Mouse (Mus musculus) liver, embryonic 14.5 days (tissue): ENCODE results near the gene Aspscr1. TPM values are rescaled to one million over a fixed set of nuclear protein-coding genes. Genes with fewer than 3 reads are reported as not detected.

Experiments used
- ATAC-seq: fragments of 200-750 bp; cut with Nextera tagmentation; 2 replicates; pipeline ENCODE4 v1.8.0; 2017; ENCODE audit warnings: moderate number of reproducible peaks, mild to moderate bottlenecking, moderate library complexity; ENCODE audit not compliant: insufficient read depth
- DNase-seq, 3 experiments: peaks; one replicate each; pipeline ENCODE4 v3.0.0-alpha.2; 2012 to 2013; ENCODE audit warnings: low read depth in 3 of 3, low spot score in 3 of 3
- H3K27ac ChIP-seq: fragments of 300-500 bp; sonication (generic); 2 replicates; pipeline ENCODE4 v1.5.1; 2014; ENCODE audit warnings: moderate library complexity, mild to moderate bottlenecking, control low read depth, inconsistent platforms
- H3K27me3 ChIP-seq: fragments of 300-500 bp; sonication (generic); 2 replicates; pipeline ENCODE4 v1.6.1; 2014; ENCODE audit warnings: mild to moderate bottlenecking, low read length, moderate library complexity; ENCODE audit not compliant: control insufficient read depth, insufficient read depth
- H3K36me3 ChIP-seq: fragments of 300-500 bp; sonication (generic); replicated peaks from 2 replicates; pipeline ENCODE4 v1.6.1; 2014; ENCODE audit warnings: low read depth; ENCODE audit not compliant: control insufficient read depth, insufficient read depth
- H3K4me1 ChIP-seq, 2 experiments: fragments of 200-500 bp in 1 of 2; fragments of 300-500 bp in 1 of 2; sonication (generic) in 1 of 2; replicated peaks; 2 replicates each; pipeline ENCODE4 v1.6.1; 2012 to 2014; ENCODE audit warnings: antibody characterized with exemption in 1 of 2, inconsistent platforms in 1 of 2, low read length in 1 of 2; ENCODE audit not compliant: control insufficient read depth in 2 of 2, insufficient read depth in 2 of 2
- H3K4me2 ChIP-seq: fragments of 300-500 bp; sonication (generic); 2 replicates; pipeline ENCODE4 v1.6.1; 2014; ENCODE audit warnings: low read depth, mild to moderate bottlenecking, control low read depth, moderate library complexity
- H3K4me3 ChIP-seq, 2 experiments: fragments of 200-500 bp in 1 of 2; fragments of 300-500 bp in 1 of 2; sonication (generic) in 1 of 2; 2 replicates each; pipeline ENCODE4 v1.5.1; 2012 to 2014; ENCODE audit warnings: low read depth in 2 of 2, low read length in 2 of 2, mild to moderate bottlenecking in 2 of 2, control low read depth in 1 of 2, inconsistent platforms in 1 of 2, moderate library complexity in 1 of 2; ENCODE audit not compliant: insufficient read depth in 1 of 2
- H3K9ac ChIP-seq: fragments of 300-500 bp; sonication (generic); replicated peaks from 2 replicates; pipeline ENCODE4 v1.6.1; 2014; ENCODE audit warnings: mild to moderate bottlenecking, control low read depth, moderate library complexity
- H3K9me3 ChIP-seq: fragments of 300-500 bp; sonication (generic); 2 replicates; pipeline ENCODE4 v1.6.1; 2016; ENCODE audit warnings: low read length, mixed read lengths; ENCODE audit not compliant: control insufficient read depth
- CTCF ChIP-seq: IDR thresholded peaks from 2 replicates; pipeline ENCODE4 v1.5.1; 2016; ENCODE audit warnings: antibody characterized with exemption, low read depth, control low read depth
- EP300 ChIP-seq: IDR thresholded peaks from 2 replicates; pipeline ENCODE4 v1.6.1; 2016; ENCODE audit warnings: antibody characterized with exemption, low read depth
- WGBS: fragments of 180-500 bp; shearing (Covaris S2); extraction: QIAGEN DNeasy Blood & Tissue Kit; methylation state at CpG from one replicate; pipeline ENCODE4 v1.1.7; 2014; ENCODE audit not compliant: insufficient replicate concordance; 5-methylcytosine and 5-hydroxymethylcytosine counted together
- polyA plus RNA-seq, 2 experiments: library from polyadenylated mRNA; depleted of rRNA in 1 of 2; stranded (reverse) in 1 of 2; unstranded in 1 of 2; fragments of >200 nt; fragmentation: Nextera tagmentation in 1 of 2; extraction: Ambion mirVana in 1 of 2; gene quantifications; 2 replicates each; pipeline versions ENCODE4 v1.2.1 to v1.2.3; 2012 to 2014

The Aspscr1 gene
- polyA plus RNA-seq, 2 experiments: 16.9 to 34.6 TPM

DNA sequence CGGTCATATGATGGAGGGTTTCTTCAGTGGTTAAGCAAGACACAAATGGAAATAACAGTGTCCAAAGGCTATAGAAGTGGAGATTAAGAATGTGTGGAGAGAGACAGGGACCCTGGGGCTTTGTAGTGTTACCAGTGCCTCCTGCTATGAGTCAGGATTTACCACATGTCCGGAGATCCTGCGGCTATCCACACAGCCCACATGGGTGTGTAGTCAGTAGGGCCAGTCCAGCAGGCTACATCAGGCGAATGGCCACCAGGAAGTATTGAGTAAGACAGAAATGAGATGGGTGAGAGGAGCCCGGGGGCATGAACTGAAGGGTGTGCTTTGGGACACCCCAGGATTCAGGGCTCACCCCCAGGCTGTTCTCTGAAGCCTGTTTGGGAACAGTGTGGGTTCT is 9.9 kb downstream of the Aspscr1 start:
- no peak overlapping the region for H3K4me3 ChIP-seq
- H3K9me3 ChIP-seq: no peaks in the 10 kb centered on the region
- ATAC-seq (no peak), DNase-seq (no peak)
- no peaks in the 10 kb centered on the region for H3K4me1 ChIP-seq
- TF ChIP-seq CTCF (no peak), EP300 (no peak)
- H3K27me3 ChIP-seq: no peaks in the 10 kb centered on the region
- H3K27ac ChIP-seq: no peak overlapping the region
- WGBS: 76% methylated on average over 5 of the region's 5 CpGs
- H3K4me2 ChIP-seq: no peak overlapping the region
- H3K9ac ChIP-seq: no peak overlapping the region
- peaks cover 9% of the 10 kb centered on the region for H3K36me3 ChIP-seq

DNA sequence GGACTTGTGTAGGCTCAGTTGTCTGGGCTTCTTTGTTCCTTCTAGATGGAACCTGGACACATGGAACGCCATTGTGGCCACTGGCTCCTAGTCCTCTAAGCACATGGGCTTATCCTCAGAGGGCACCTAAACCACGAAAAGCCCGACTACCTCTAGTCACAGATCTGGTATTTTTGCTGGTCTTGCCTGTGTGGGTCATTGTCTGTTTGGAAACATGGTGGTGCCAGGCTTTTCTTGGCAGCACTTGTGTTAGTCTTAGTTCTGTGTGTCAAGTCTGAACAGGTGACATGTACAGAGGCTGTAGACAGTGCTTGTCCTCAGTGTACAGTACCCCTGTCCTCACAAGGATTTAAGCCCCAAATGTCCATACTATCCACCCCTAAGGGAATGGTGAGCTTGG is 10.8 kb downstream of the Aspscr1 start:
- Histone ChIP-seq H3K36me3 (peaks cover 5% of the 10 kb centered on the region), H3K27me3 (no peaks in the 10 kb centered on the region), H3K9ac (no peak overlapping the region), H3K4me1 (no peaks in the 10 kb centered on the region), H3K9me3 (no peaks in the 10 kb centered on the region), H3K4me2 (no peak overlapping the region), H3K4me3 (no peak overlapping the region), H3K27ac (no peak overlapping the region)
- no peak for DNase-seq
- no peak for TF ChIP-seq CTCF
- TF ChIP-seq EP300: no peak
- ATAC-seq: no peak
- WGBS: 59% methylated on average over 3 of the region's 3 CpGs

- no peaks in the 10 kb centered on the region for H3K9me3 ChIP-seq
- no peak for TF ChIP-seq CTCF
- TF ChIP-seq EP300: no peak
- peaks cover 3% of the 10 kb centered on the region for H3K36me3 ChIP-seq
- no peak for DNase-seq
- ATAC-seq: no peak
- H3K4me3 ChIP-seq: no peak overlapping the region
- H3K4me2 ChIP-seq: no peak overlapping the region
- no peak overlapping the region for H3K27ac ChIP-seq
- 70% methylated on average over 2 of the region's 2 CpGs for WGBS
- H3K4me1 ChIP-seq: no peaks in the 10 kb centered on the region
- no peaks in the 10 kb centered on the region for H3K27me3 ChIP-seq
- H3K9ac ChIP-seq: no peak overlapping the region
Measured at GRCm38 (mm10) chr11:120684086-120684485, 11.3 kb downstream of the Aspscr1 start.

- no peaks in the 10 kb centered on the region for H3K27me3 ChIP-seq
- no peaks in the 10 kb centered on the region for H3K4me1 ChIP-seq
- no peak overlapping the region for H3K4me2 ChIP-seq
- no peak overlapping the region for H3K27ac ChIP-seq
- TF ChIP-seq CTCF (no peak), EP300 (no peak)
- no peak for ATAC-seq
- peaks cover 3% of the 10 kb centered on the region for H3K36me3 ChIP-seq
- no peak for DNase-seq
- WGBS: 65% methylated on average over 2 of the region's 2 CpGs
- H3K4me3 ChIP-seq: no peak overlapping the region
- H3K9me3 ChIP-seq: no peaks in the 10 kb centered on the region
- no peak overlapping the region for H3K9ac ChIP-seq
Measured at GRCm38 (mm10) chr11:120684660-120685059, 11.9 kb downstream of the Aspscr1 start.

DNA sequence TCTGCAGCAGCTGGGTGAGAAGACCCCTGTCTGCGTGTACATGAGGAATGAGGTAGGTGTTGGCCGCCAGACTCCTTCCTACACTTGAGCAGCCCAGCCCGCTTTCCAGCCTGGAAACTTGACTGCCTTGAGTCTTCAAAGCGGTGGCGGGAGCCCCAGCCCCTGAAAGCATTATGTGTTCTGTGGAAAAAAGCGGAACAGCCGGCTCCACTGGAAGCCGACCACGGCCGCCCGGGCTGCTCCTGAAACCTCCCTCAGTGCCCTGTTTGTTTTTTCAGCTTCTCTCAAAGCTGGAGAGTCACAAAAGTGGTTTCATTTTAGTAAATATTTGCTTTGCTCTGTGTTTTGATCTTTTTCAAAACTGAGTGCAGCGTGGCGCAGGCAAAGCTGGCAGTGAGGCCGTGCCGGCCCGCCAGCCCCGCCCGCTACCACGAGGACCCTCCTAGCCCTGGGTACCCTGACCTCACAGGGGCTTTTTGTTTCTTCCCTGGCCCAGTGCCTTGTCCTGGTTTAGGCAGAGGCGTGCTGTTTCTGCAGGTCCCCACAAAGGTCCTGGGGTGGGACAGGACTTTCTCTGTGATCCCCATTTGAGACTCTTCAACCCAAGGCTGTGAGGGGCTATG is 14.0 kb downstream of the Aspscr1 start:
- H3K36me3 ChIP-seq: peaks cover 3% of the 10 kb centered on the region; the same call in 1 of the 2 replicates
- no peak overlapping the region for H3K9ac ChIP-seq
- no peak for DNase-seq
- no peak overlapping the region for H3K27ac ChIP-seq
- no peaks in the 10 kb centered on the region for H3K9me3 ChIP-seq
- no peaks in the 10 kb centered on the region for H3K4me1 ChIP-seq
- no peak overlapping the region for H3K4me3 ChIP-seq
- TF ChIP-seq CTCF (no peak), EP300 (no peak)
- no peaks in the 10 kb centered on the region for H3K27me3 ChIP-seq
- 86% methylated on average over 20 of the region's 20 CpGs for WGBS
- ATAC-seq: no peak
- no peak overlapping the region for H3K4me2 ChIP-seq
